Mouse (Mus musculus) heart, embryonic 12.5 days (tissue): ENCODE results near the gene Fads6. TPM values are rescaled to one million over a fixed set of nuclear protein-coding genes. Genes with fewer than 3 reads are reported as not detected.

Experiments used
- ATAC-seq: fragments of 200-750 bp; cut with Nextera tagmentation; 2 replicates; pipeline ENCODE4 v1.8.0; 2017; ENCODE audit warnings: moderate TSS enrichment, moderate library complexity; ENCODE audit not compliant: insufficient number of reproducible peaks, low FRiP score
- H3K27ac ChIP-seq: fragments of 300-500 bp; sonication (generic); 2 replicates; pipeline ENCODE4 v1.5.1; 2016; ENCODE audit warnings: mild to moderate bottlenecking, moderate library complexity; ENCODE audit not compliant: poor library complexity, severe bottlenecking
- H3K27me3 ChIP-seq: fragments of 300-500 bp; sonication (generic); replicated peaks from 2 replicates; pipeline ENCODE4 v1.6.1; 2016; ENCODE audit warnings: mild to moderate bottlenecking, moderate library complexity
- H3K36me3 ChIP-seq: fragments of 300-500 bp; sonication (generic); 2 replicates; pipeline ENCODE4 v1.6.1; 2016; ENCODE audit warnings: mild to moderate bottlenecking, moderate library complexity
- H3K4me1 ChIP-seq: fragments of 300-500 bp; sonication (generic); replicated peaks from 2 replicates; pipeline ENCODE4 v1.6.1; 2016; ENCODE audit warnings: mild to moderate bottlenecking
- H3K4me2 ChIP-seq: fragments of 300-500 bp; sonication (generic); 2 replicates; pipeline ENCODE4 v1.6.1; 2016; ENCODE audit warnings: mild to moderate bottlenecking, moderate library complexity
- H3K4me3 ChIP-seq: fragments of 300-500 bp; sonication (generic); 2 replicates; pipeline ENCODE4 v1.5.1; 2016; ENCODE audit warnings: mild to moderate bottlenecking
- H3K9ac ChIP-seq: fragments of 300-500 bp; sonication (generic); 2 replicates; pipeline ENCODE4 v1.6.1; 2016; ENCODE audit warnings: mild to moderate bottlenecking, moderate library complexity
- H3K9me3 ChIP-seq: fragments of 300-500 bp; sonication (generic); replicated peaks from 2 replicates; pipeline ENCODE4 v1.6.1; 2016; ENCODE audit warnings: mild to moderate bottlenecking, moderate library complexity
- WGBS: fragments of 180-500 bp; shearing (Covaris S2); methylation state at CpG from one replicate; pipeline ENCODE4 v1.1.7; 2016; 5-methylcytosine and 5-hydroxymethylcytosine counted together
- polyA plus RNA-seq: library from polyadenylated mRNA; unstranded; fragments of >200 nt; fragmentation: Nextera tagmentation; extraction: Ambion mirVana; gene quantifications from 2 replicates; pipeline ENCODE4 v1.2.1, GENCODE M21; 2016

Fads6 gene
- polyA plus RNA-seq, 1 experiment from 2014 or later: 0.51 TPM

- Histone ChIP-seq H3K4me3 (no peak overlapping the region), H3K9ac (no peak overlapping the region), H3K36me3 (no peaks in the 10 kb centered on the region), H3K27me3 (peaks cover 43% of the 10 kb centered on the region), H3K4me2 (0 out of 2 replicates have a peak overlapping the region, but pooled peaks have one; percentile 80), H3K4me1 (peaks cover 8% of the 10 kb centered on the region; the same call in 1 of the 2 replicates), H3K27ac (no peak overlapping the region), H3K9me3 (0 out of 2 replicates have a peak, but pooled peaks cover 4% of the 10 kb centered on the region)
- WGBS: 61% methylated on average over 8 of the region's 8 CpGs
- no peak for ATAC-seq
Measured at GRCm38 (mm10) chr11:115298160-115298559, 697 bp upstream of the Fads6 start.

GRCm38 (mm10) chr11:115296471-115297210 lies 822 bp downstream of the Fads6 start:
- WGBS: 57% methylated on average over 21 of the region's 21 CpGs
- Histone ChIP-seq H3K9ac (peak overlapping the region; percentile 63), H3K27me3 (peaks cover 43% of the 10 kb centered on the region), H3K4me3 (peak overlapping the region; percentile 46), H3K4me2 (peak overlapping the region; percentile 80), H3K9me3 (0 out of 2 replicates have a peak, but pooled peaks cover 4% of the 10 kb centered on the region), H3K4me1 (peaks cover 17% of the 10 kb centered on the region), H3K36me3 (no peaks in the 10 kb centered on the region), H3K27ac (no peak overlapping the region)
- no peak for ATAC-seq

GRCm38 (mm10) chr11:115295939-115296338 lies 1.5 kb downstream of the Fads6 start:
- no peak overlapping the region for H3K4me3 ChIP-seq
- peaks cover 17% of the 10 kb centered on the region for H3K4me1 ChIP-seq
- no peak overlapping the region for H3K27ac ChIP-seq
- no peak overlapping the region for H3K9ac ChIP-seq
- no peaks in the 10 kb centered on the region for H3K36me3 ChIP-seq
- 0 out of 2 replicates have a peak, but pooled peaks cover 3% of the 10 kb centered on the region for H3K9me3 ChIP-seq
- 82% methylated on average over 11 of the region's 11 CpGs for WGBS
- H3K27me3 ChIP-seq: peaks cover 43% of the 10 kb centered on the region
- no peak overlapping the region for H3K4me2 ChIP-seq
- ATAC-seq: no peak

GRCm38 (mm10) chr11:115292631-115293375 lies 4.7 kb downstream of the Fads6 start:
- H3K27me3 ChIP-seq: peaks cover 22% of the 10 kb centered on the region
- H3K4me2 ChIP-seq: no peak overlapping the region
- H3K4me1 ChIP-seq: peaks cover 20% of the 10 kb centered on the region
- H3K4me3 ChIP-seq: no peak overlapping the region
- no peak overlapping the region for H3K27ac ChIP-seq
- no peak for ATAC-seq
- H3K9me3 ChIP-seq: no peaks in the 10 kb centered on the region
- H3K9ac ChIP-seq: no peak overlapping the region
- WGBS: 50% methylated on average over 14 of the region's 14 CpGs
- H3K36me3 ChIP-seq: no peaks in the 10 kb centered on the region

GRCm38 (mm10) chr11:115291503-115291902 lies 6.0 kb downstream of the Fads6 start:
- Histone ChIP-seq H3K27ac (no peak overlapping the region), H3K4me1 (peaks cover 12% of the 10 kb centered on the region), H3K4me3 (no peak overlapping the region), H3K9ac (no peak overlapping the region), H3K36me3 (no peaks in the 10 kb centered on the region), H3K4me2 (no peak overlapping the region), H3K9me3 (no peaks in the 10 kb centered on the region), H3K27me3 (peaks cover 10% of the 10 kb centered on the region)
- 79% methylated on average over 10 of the region's 10 CpGs for WGBS
- ATAC-seq: no peak

GRCm38 (mm10) chr11:115290919-115291318 lies 6.5 kb downstream of the Fads6 start:
- H3K27ac ChIP-seq: 0 out of 2 replicates have a peak overlapping the region, but pooled peaks have one; percentile 0
- no peak overlapping the region for H3K9ac ChIP-seq
- 60% methylated on average over 6 of the region's 6 CpGs for WGBS
- no peak for ATAC-seq
- no peaks in the 10 kb centered on the region for H3K36me3 ChIP-seq
- H3K27me3 ChIP-seq: peaks cover 4% of the 10 kb centered on the region; the same call in 1 of the 2 replicates
- H3K4me1 ChIP-seq: peaks cover 12% of the 10 kb centered on the region
- no peak overlapping the region for H3K4me3 ChIP-seq
- no peak overlapping the region for H3K4me2 ChIP-seq
- no peaks in the 10 kb centered on the region for H3K9me3 ChIP-seq

GRCm38 (mm10) chr11:115290314-115290713 lies 7.1 kb downstream of the Fads6 start:
- Histone ChIP-seq H3K9ac (no peak overlapping the region), H3K27ac (0 out of 2 replicates have a peak overlapping the region, but pooled peaks have one; percentile 0), H3K4me2 (no peak overlapping the region), H3K9me3 (no peaks in the 10 kb centered on the region), H3K4me3 (no peak overlapping the region), H3K36me3 (no peaks in the 10 kb centered on the region), H3K27me3 (no peaks in the 10 kb centered on the region), H3K4me1 (peaks cover 15% of the 10 kb centered on the region)
- no peak for ATAC-seq
- 92% methylated on average over 1 of the region's 1 CpGs for whole genome bisulfite sequencing

- Histone ChIP-seq H3K4me1 (peaks cover 15% of the 10 kb centered on the region), H3K9ac (no peak overlapping the region), H3K36me3 (no peaks in the 10 kb centered on the region), H3K27ac (no peak overlapping the region), H3K4me2 (no peak overlapping the region), H3K4me3 (no peak overlapping the region), H3K27me3 (no peaks in the 10 kb centered on the region), H3K9me3 (no peaks in the 10 kb centered on the region)
- no peak for ATAC-seq
- 74% methylated on average over 8 of the region's 8 CpGs for WGBS
Measured at GRCm38 (mm10) chr11:115289885-115290284, 7.6 kb downstream of the Fads6 start.

- ATAC-seq: no peak
- Histone ChIP-seq H3K4me3 (no peak overlapping the region), H3K27me3 (no peaks in the 10 kb centered on the region), H3K4me1 (peaks cover 15% of the 10 kb centered on the region), H3K4me2 (no peak overlapping the region), H3K27ac (no peak overlapping the region), H3K9me3 (no peaks in the 10 kb centered on the region), H3K9ac (no peak overlapping the region), H3K36me3 (no peaks in the 10 kb centered on the region)
- 86% methylated on average over 2 of the region's 2 CpGs for WGBS
Measured at GRCm38 (mm10) chr11:115288305-115288704, 9.2 kb downstream of the Fads6 start.

GRCm38 (mm10) chr11:115287386-115287785 lies 10.1 kb downstream of the Fads6 start:
- Histone ChIP-seq H3K4me3 (no peak overlapping the region), H3K4me1 (peaks cover 11% of the 10 kb centered on the region), H3K9ac (no peak overlapping the region), H3K9me3 (no peaks in the 10 kb centered on the region), H3K4me2 (no peak overlapping the region), H3K27me3 (no peaks in the 10 kb centered on the region), H3K36me3 (no peaks in the 10 kb centered on the region), H3K27ac (no peak overlapping the region)
- ATAC-seq: 0 out of 2 replicates have a peak, but pooled peaks have one; percentile 9
- 83% methylated on average over 5 of the region's 5 CpGs for WGBS
